Mouse (Mus musculus) stomach, postnatal 0 days (tissue): ENCODE results near the gene Rragd. TPM values are rescaled to one million over a fixed set of nuclear protein-coding genes. Genes with fewer than 3 reads are reported as not detected.
"Not testable (repeated sequence)": the region's sequence is repeated elsewhere in the genome, so short reads cannot be mapped to it uniquely, and the experiment has no call there.

Experiments
- ATAC-seq: fragments of 200-750 bp; cut with Nextera tagmentation; 2 replicates; pipeline ENCODE4 v1.8.0; 2017; ENCODE audit not compliant: low FRiP score, low TSS enrichment
- DNase-seq: peaks from one replicate; pipeline ENCODE4 v3.0.0-alpha.2; 2016; ENCODE audit warnings: low spot score
- H3K27ac ChIP-seq: fragments of 300-500 bp; sonication (generic); replicated peaks from 2 replicates; pipeline ENCODE4 v1.5.1; 2014; ENCODE audit warnings: mild to moderate bottlenecking, control low read depth
- H3K27me3 ChIP-seq: fragments of 300-500 bp; sonication (generic); 2 replicates; pipeline ENCODE4 v1.6.1; 2014; ENCODE audit warnings: low read length; ENCODE audit not compliant: control insufficient read depth, insufficient read depth
- H3K36me3 ChIP-seq: fragments of 300-500 bp; sonication (generic); 2 replicates; pipeline ENCODE4 v1.6.1; 2014; ENCODE audit warnings: low read length, mixed read lengths; ENCODE audit not compliant: control insufficient read depth, insufficient read depth
- H3K4me1 ChIP-seq: fragments of 300-500 bp; sonication (generic); replicated peaks from 2 replicates; pipeline ENCODE4 v1.6.1; 2014; ENCODE audit warnings: antibody characterized with exemption; ENCODE audit not compliant: control insufficient read depth, insufficient read depth
- H3K4me2 ChIP-seq: fragments of 300-500 bp; sonication (generic); replicated peaks from 2 replicates; pipeline ENCODE4 v1.6.1; 2014; ENCODE audit warnings: low read depth, mild to moderate bottlenecking, control low read depth, moderate library complexity
- H3K4me3 ChIP-seq: fragments of 300-500 bp; sonication (generic); 2 replicates; pipeline ENCODE4 v1.5.1; 2014; ENCODE audit warnings: low read depth, low read length, control low read depth
- H3K9ac ChIP-seq: fragments of 300-500 bp; sonication (generic); 2 replicates; pipeline ENCODE4 v1.6.1; 2014; ENCODE audit warnings: mild to moderate bottlenecking, low read length, control low read depth, mixed read lengths
- H3K9me3 ChIP-seq: fragments of 300-500 bp; sonication (generic); 2 replicates; pipeline ENCODE4 v1.6.1; 2016; ENCODE audit warnings: low read length; ENCODE audit not compliant: control insufficient read depth
- CTCF ChIP-seq: IDR thresholded peaks from 2 replicates; pipeline ENCODE4 v1.5.1; 2016; ENCODE audit warnings: antibody characterized with exemption, low read depth, mild to moderate bottlenecking, moderate library complexity
- EP300 ChIP-seq: optimal IDR thresholded peaks from 2 replicates; pipeline ENCODE3; 2016; ENCODE audit warnings: antibody characterized with exemption
- WGBS: fragments of 180-500 bp; shearing (Covaris S2); extraction: QIAGEN DNeasy Blood & Tissue Kit; methylation state at CpG from one replicate; pipeline ENCODE4 v1.1.7; 2014; 5-methylcytosine and 5-hydroxymethylcytosine counted together
- polyA plus RNA-seq: library from polyadenylated mRNA; unstranded; fragments of >200 nt; fragmentation: Nextera tagmentation; extraction: Ambion mirVana; gene quantifications from 2 replicates; pipeline ENCODE4 v1.2.1, GENCODE M21; 2015

Gene Rragd
- polyA plus RNA-seq, 1 experiment from 2014 or later = 1.7 TPM

- WGBS = 88% methylated on average over 2 of the region's 2 CpGs
- DNase-seq (no peak), ATAC-seq (no peak)
- Histone ChIP-seq H3K4me2 (no peak overlapping the region), H3K27me3 (no peaks in the 10 kb centered on the region), H3K9ac (no peak overlapping the region), H3K27ac (no peak overlapping the region), H3K36me3 (no peaks in the 10 kb centered on the region), H3K4me3 (no peak overlapping the region), H3K4me1 (no peaks in the 10 kb centered on the region), H3K9me3 (no peaks in the 10 kb centered on the region)
- TF ChIP-seq CTCF (no peak), EP300 (no peak)
Measured at GRCm38 (mm10) chr4:32989346-32989745, 6.5 kb downstream of the Rragd start.

- WGBS = 68% methylated on average over 3 of the region's 3 CpGs
- Histone ChIP-seq H3K9ac (no peak overlapping the region), H3K27me3 (no peaks in the 10 kb centered on the region), H3K9me3 (no peaks in the 10 kb centered on the region), H3K27ac (no peak overlapping the region), H3K36me3 (no peaks in the 10 kb centered on the region), H3K4me2 (no peak overlapping the region), H3K4me1 (no peaks in the 10 kb centered on the region), H3K4me3 (no peak overlapping the region)
- DNase-seq (no peak), ATAC-seq (no peak)
- TF ChIP-seq CTCF = no peak
Measured at GRCm38 (mm10) chr4:32994168-32994567, 11.3 kb downstream of the Rragd start.

- Histone ChIP-seq H3K4me3 (no peak overlapping the region), H3K27me3 (no peaks in the 10 kb centered on the region), H3K36me3 (no peaks in the 10 kb centered on the region), H3K9ac (no peak overlapping the region), H3K4me2 (no peak overlapping the region), H3K9me3 (no peaks in the 10 kb centered on the region), H3K27ac (no peak overlapping the region), H3K4me1 (no peaks in the 10 kb centered on the region)
- DNase-seq (no peak), ATAC-seq (no peak)
- no peak for TF ChIP-seq CTCF
- no peak for TF ChIP-seq EP300
- WGBS = 88% methylated on average over 5 of the region's 5 CpGs
Measured at GRCm38 (mm10) chr4:32996083-32996482, 13.2 kb downstream of the Rragd start.

GRCm38 (mm10) chr4:32997571-32997970 lies 14.7 kb downstream of the Rragd start:
- H3K9me3 ChIP-seq = no peaks in the 10 kb centered on the region
- no peak overlapping the region for H3K4me3 ChIP-seq
- no peaks in the 10 kb centered on the region for H3K27me3 ChIP-seq
- H3K4me2 ChIP-seq = no peak overlapping the region
- no peaks in the 10 kb centered on the region for H3K36me3 ChIP-seq
- H3K9ac ChIP-seq = no peak overlapping the region
- TF ChIP-seq EP300 (no peak), CTCF (no peak)
- WGBS = 84% methylated on average over 5 of the region's 5 CpGs
- no peak overlapping the region for H3K27ac ChIP-seq
- no peak for ATAC-seq
- no peak for DNase-seq
- H3K4me1 ChIP-seq = no peaks in the 10 kb centered on the region

GRCm38 (mm10) chr4:32998996-32999395 lies 16.2 kb downstream of the Rragd start:
- ATAC-seq = no peak
- WGBS = 97% methylated on average over 8 of the region's 8 CpGs
- no peak for DNase-seq
- Histone ChIP-seq H3K27me3 (no peaks in the 10 kb centered on the region), H3K9me3 (no peaks in the 10 kb centered on the region), H3K4me1 (no peaks in the 10 kb centered on the region), H3K9ac (no peak overlapping the region), H3K27ac (no peak overlapping the region), H3K36me3 (no peaks in the 10 kb centered on the region), H3K4me2 (no peak overlapping the region), H3K4me3 (no peak overlapping the region)
- TF ChIP-seq CTCF = no peak
- no peak for TF ChIP-seq EP300

- DNase-seq (no peak), ATAC-seq (no peak)
- 65% methylated on average over 3 of the region's 3 CpGs for WGBS
- no peaks in the 10 kb centered on the region for H3K4me1 ChIP-seq
- no peak overlapping the region for H3K27ac ChIP-seq
- H3K36me3 ChIP-seq = no peaks in the 10 kb centered on the region
- TF ChIP-seq CTCF (no peak), EP300 (no peak)
- no peak overlapping the region for H3K4me2 ChIP-seq
- no peak overlapping the region for H3K4me3 ChIP-seq
- H3K9me3 ChIP-seq = no peaks in the 10 kb centered on the region
- no peaks in the 10 kb centered on the region for H3K27me3 ChIP-seq
- no peak overlapping the region for H3K9ac ChIP-seq
Measured at GRCm38 (mm10) chr4:33002081-33002480, 19.2 kb downstream of the Rragd start.

- WGBS = 91% methylated on average over 10 of the region's 10 CpGs
- H3K4me1 ChIP-seq, H3K4me2 ChIP-seq, H3K4me3 ChIP-seq, H3K27ac ChIP-seq, H3K36me3 ChIP-seq, H3K9ac ChIP-seq, H3K9me3 ChIP-seq, DNase-seq, ATAC-seq, H3K27me3 ChIP-seq: not testable (repeated sequence)
Measured at GRCm38 (mm10) chr4:33005595-33006470, 23.0 kb downstream of the Rragd start.
